Mouse (Mus musculus) stomach, embryonic 15.5 days (tissue): ENCODE data around the gene Wdr77. TPM values are rescaled to one million over a fixed set of nuclear protein-coding genes. Genes with fewer than 3 reads are reported as not detected.
"Not testable (repeated sequence)": the region's sequence is repeated elsewhere in the genome, so short reads cannot be mapped to it uniquely, and the experiment has no call there.

Experiments
- ATAC-seq: fragments of 200-750 bp; cut with Nextera tagmentation; 2 replicates; pipeline ENCODE4 v1.8.0; 2017; ENCODE audit warnings: low read depth, moderate number of reproducible peaks, moderate TSS enrichment; ENCODE audit not compliant: insufficient read depth, low FRiP score
- H3K27ac ChIP-seq: fragments of 300-500 bp; sonication (generic); 2 replicates; pipeline ENCODE4 v1.5.1; 2015; ENCODE audit warnings: mild to moderate bottlenecking, inconsistent platforms
- H3K27me3 ChIP-seq: fragments of 300-500 bp; sonication (generic); replicated peaks from 2 replicates; pipeline ENCODE4 v1.6.1; 2015; ENCODE audit warnings: inconsistent platforms
- H3K36me3 ChIP-seq: fragments of 300-500 bp; sonication (generic); 2 replicates; pipeline ENCODE4 v1.6.1; 2015; ENCODE audit warnings: inconsistent platforms
- H3K4me1 ChIP-seq: fragments of 300-500 bp; sonication (generic); 2 replicates; pipeline ENCODE4 v1.6.1; 2015; ENCODE audit warnings: inconsistent platforms
- H3K4me2 ChIP-seq: fragments of 300-500 bp; sonication (generic); 2 replicates; pipeline ENCODE4 v1.6.1; 2015; ENCODE audit warnings: mild to moderate bottlenecking, inconsistent platforms
- H3K4me3 ChIP-seq: fragments of 300-500 bp; sonication (generic); replicated peaks from 2 replicates; pipeline ENCODE4 v1.5.1; 2015; ENCODE audit warnings: inconsistent platforms
- H3K9ac ChIP-seq: fragments of 300-500 bp; sonication (generic); 2 replicates; pipeline ENCODE4 v1.6.1; 2015; ENCODE audit warnings: inconsistent platforms
- H3K9me3 ChIP-seq: fragments of 300-500 bp; sonication (generic); 2 replicates; pipeline ENCODE4 v1.6.1; 2016; ENCODE audit warnings: inconsistent platforms
- WGBS: fragments of 180-500 bp; shearing (Covaris S2); methylation state at CpG from one replicate; pipeline ENCODE4 v1.1.7; 2015; 5-methylcytosine and 5-hydroxymethylcytosine counted together
- polyA plus RNA-seq: library from polyadenylated mRNA; unstranded; fragments of >200 nt; fragmentation: Nextera tagmentation; extraction: Ambion mirVana; gene quantifications from 2 replicates; pipeline ENCODE4 v1.2.1, GENCODE M21; 2015

Wdr77 gene
- polyA plus RNA-seq, result 118 and 125 TPM in 2 replicates

DNA sequence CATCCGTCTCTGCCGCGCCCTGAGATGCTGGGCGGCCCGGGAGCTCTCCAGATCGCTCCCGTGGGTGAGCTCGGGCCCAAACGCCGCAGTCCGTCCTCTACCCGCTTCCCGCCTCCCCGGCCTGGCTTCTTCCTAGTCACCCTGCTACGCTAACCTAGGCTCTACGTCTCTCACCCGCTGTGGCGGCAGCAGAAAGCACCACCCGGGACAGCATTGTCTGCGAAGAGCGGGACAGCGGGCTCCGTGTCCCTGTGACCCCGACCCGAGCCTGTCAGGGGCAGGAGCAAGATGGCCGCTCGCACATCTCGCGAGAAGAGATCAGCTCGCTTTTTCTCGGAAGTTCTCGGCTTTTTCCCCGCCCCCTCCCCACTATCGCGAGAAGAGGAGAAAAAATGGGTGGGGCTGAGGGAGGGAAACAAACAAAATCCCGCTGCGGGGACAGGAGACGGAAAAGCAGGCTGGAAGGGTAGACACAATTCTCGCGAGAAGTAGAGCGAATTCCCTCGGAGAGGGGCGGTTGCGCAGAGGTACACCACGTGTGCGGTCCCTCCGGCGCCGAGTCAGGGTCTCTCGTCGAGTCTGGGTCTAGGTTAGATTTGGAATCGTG lies at the start of gene Wdr77:
Gene Wdr77, plus strand, starts transcription at position 396 of the 607 bp plus-strand sequence.
- Histone ChIP-seq H3K27ac (peak within 1 kb of the TSS; percentile 94), H3K36me3 (peaks cover 24% of the 10 kb centered on the region), H3K4me2 (peak within 1 kb of the TSS; percentile 72), H3K9ac (peak within 1 kb of the TSS; percentile 93), H3K9me3 (no peaks in the 10 kb centered on the region), H3K4me1 (peaks cover 19% of the 10 kb centered on the region), H3K27me3 (no peaks in the 10 kb centered on the region), H3K4me3 (peak within 1 kb of the TSS; percentile 96)
- peak; percentile 95 for ATAC-seq
- under 1% methylated on average over 52 of the region's 52 CpGs for WGBS

- 74% methylated on average over 11 of the region's 11 CpGs for WGBS
- no peak for ATAC-seq
Observed at GRCm38 (mm10) chr3:105910519-105911190, 48.5 kb upstream of the Wdr77 start.

GRCm38 (mm10) chr3:105912097-105912880 lies 46.9 kb upstream of the Wdr77 start:
- no peaks in the 10 kb centered on the region for H3K36me3 ChIP-seq
- ATAC-seq, result no peak
- no peaks in the 10 kb centered on the region for H3K27me3 ChIP-seq
- no peaks in the 10 kb centered on the region for H3K4me1 ChIP-seq
- no peaks in the 10 kb centered on the region for H3K9me3 ChIP-seq
- no peak overlapping the region for H3K27ac ChIP-seq
- H3K9ac ChIP-seq, result no peak overlapping the region
- no peak overlapping the region for H3K4me2 ChIP-seq
- no peak overlapping the region for H3K4me3 ChIP-seq
- 48% methylated on average over 9 of the region's 9 CpGs for WGBS

More at GRCm38 (mm10) chr3:105910519-105911190, 48.5 kb upstream of the Wdr77 start:
- H3K27me3 ChIP-seq, result no peaks in the 10 kb centered on the region
- H3K27ac ChIP-seq, result no peak overlapping the region
- no peak overlapping the region for H3K4me3 ChIP-seq
- H3K4me2 ChIP-seq, result no peak overlapping the region
- no peaks in the 10 kb centered on the region for H3K36me3 ChIP-seq
- H3K4me1 ChIP-seq, result no peaks in the 10 kb centered on the region
- H3K9me3 ChIP-seq, result no peaks in the 10 kb centered on the region
- no peak overlapping the region for H3K9ac ChIP-seq

GRCm38 (mm10) chr3:105913839-105914681 lies 45.1 kb upstream of the Wdr77 start:
- 35% methylated on average over 10 of the region's 10 CpGs for WGBS
- Histone ChIP-seq H3K9me3 (no peaks in the 10 kb centered on the region), H3K9ac (no peak overlapping the region), H3K27ac (peak overlapping the region; percentile 13; the same call in 1 of the 2 replicates), H3K4me3 (no peak overlapping the region), H3K4me1 (no peaks in the 10 kb centered on the region), H3K27me3 (no peaks in the 10 kb centered on the region), H3K36me3 (no peaks in the 10 kb centered on the region), H3K4me2 (peak overlapping the region; percentile 14; the same call in 1 of the 2 replicates)
- ATAC-seq, result no peak

DNA sequence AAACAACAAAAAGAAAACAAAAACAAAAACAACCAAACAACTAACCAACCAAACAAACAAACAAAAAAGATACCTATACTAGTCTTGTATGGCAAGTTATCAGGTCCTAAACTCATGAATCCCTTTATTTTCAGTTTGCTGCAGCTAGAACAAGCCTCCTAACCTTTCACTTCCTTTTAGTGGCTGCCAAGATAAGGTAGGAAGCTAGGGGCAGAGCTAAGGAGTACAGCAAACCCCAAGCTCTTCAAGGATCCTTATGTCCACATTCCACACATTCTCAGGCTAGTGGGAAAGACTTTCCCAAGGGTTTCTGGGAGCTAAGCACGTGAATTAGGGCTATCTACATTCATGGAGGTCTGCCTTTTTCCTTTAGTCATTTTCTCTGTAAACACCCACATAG lies 43.9 kb upstream of the Wdr77 start:
- no peaks in the 10 kb centered on the region for H3K9me3 ChIP-seq
- 13% methylated on average over 1 of the region's 1 CpGs for WGBS
- H3K4me2 ChIP-seq, result no peak overlapping the region
- no peak for ATAC-seq
- H3K36me3 ChIP-seq, result no peaks in the 10 kb centered on the region
- no peak overlapping the region for H3K9ac ChIP-seq
- no peaks in the 10 kb centered on the region for H3K4me1 ChIP-seq
- H3K27ac ChIP-seq, result no peak overlapping the region
- H3K27me3 ChIP-seq, result no peaks in the 10 kb centered on the region
- H3K4me3 ChIP-seq, result no peak overlapping the region

- not testable (repeated sequence) for ATAC-seq, H3K36me3 ChIP-seq, H3K9me3 ChIP-seq, H3K9ac ChIP-seq, H3K4me1 ChIP-seq, H3K27ac ChIP-seq, H3K27me3 ChIP-seq, H3K4me3 ChIP-seq, H3K4me2 ChIP-seq
Observed at GRCm38 (mm10) chr3:105916455-105916854, 42.7 kb upstream of the Wdr77 start.

GRCm38 (mm10) chr3:105917656-105918354 lies 41.4 kb upstream of the Wdr77 start:
- Histone ChIP-seq H3K9me3 (no peaks in the 10 kb centered on the region), H3K4me3 (no peak overlapping the region), H3K36me3 (no peaks in the 10 kb centered on the region), H3K4me1 (no peaks in the 10 kb centered on the region), H3K27ac (no peak overlapping the region), H3K27me3 (no peaks in the 10 kb centered on the region), H3K9ac (no peak overlapping the region), H3K4me2 (no peak overlapping the region)
- no peak for ATAC-seq
- 70% methylated on average over 10 of the region's 10 CpGs for WGBS

GRCm38 (mm10) chr3:105918355-105918745 lies 40.8 kb upstream of the Wdr77 start:
- Histone ChIP-seq H3K4me3 (no peak overlapping the region), H3K27me3 (no peaks in the 10 kb centered on the region), H3K4me1 (no peaks in the 10 kb centered on the region), H3K9me3 (no peaks in the 10 kb centered on the region), H3K9ac (no peak overlapping the region), H3K27ac (no peak overlapping the region), H3K36me3 (no peaks in the 10 kb centered on the region), H3K4me2 (no peak overlapping the region)
- ATAC-seq, result no peak
- 68% methylated on average over 3 of the region's 3 CpGs for WGBS

DNA sequence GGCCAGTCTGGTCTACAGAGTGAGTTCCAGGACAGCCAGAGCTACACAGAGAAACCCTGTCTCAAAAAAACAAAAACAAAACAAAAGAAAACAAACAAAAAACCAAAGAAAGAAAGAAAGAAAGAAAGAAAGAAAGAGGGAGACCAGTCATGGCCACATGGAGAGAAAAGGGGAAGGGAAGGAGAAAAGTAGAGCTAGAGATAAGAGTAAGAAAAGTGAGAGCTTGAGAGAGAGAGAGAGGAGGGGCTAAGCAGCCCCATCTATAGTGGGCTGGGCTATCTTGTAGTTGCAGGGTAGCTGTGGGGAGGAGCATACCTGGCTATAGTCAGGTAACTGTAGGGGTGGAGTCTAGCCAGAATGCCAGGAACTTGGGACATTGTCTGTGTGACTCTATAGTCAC lies 38.4 kb upstream of the Wdr77 start:
- H3K9me3 ChIP-seq, H3K4me2 ChIP-seq, H3K9ac ChIP-seq, H3K4me1 ChIP-seq, H3K4me3 ChIP-seq, H3K27me3 ChIP-seq, H3K36me3 ChIP-seq, ATAC-seq, H3K27ac ChIP-seq: not testable (repeated sequence)

DNA sequence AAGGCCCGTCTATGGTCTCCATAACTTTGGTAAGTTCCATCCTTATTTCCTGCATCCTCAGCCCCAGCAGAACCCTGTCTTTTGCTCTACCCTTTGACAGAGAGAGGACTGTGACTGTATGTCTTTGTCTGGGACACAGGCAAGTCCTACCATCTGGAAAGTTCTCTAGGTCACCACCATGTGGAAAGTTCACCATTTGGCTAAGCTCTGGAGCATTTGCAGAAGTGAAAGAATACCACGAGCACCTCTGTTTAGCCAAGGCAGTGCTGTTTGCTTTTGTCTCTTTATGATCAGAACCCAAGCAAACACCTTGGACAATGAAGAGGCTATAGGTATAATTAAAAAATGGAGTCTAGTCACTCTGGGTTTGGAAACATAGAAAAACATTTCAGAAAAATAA lies 37.2 kb upstream of the Wdr77 start:
- Histone ChIP-seq H3K9ac (no peak overlapping the region), H3K27me3 (no peaks in the 10 kb centered on the region), H3K9me3 (no peaks in the 10 kb centered on the region), H3K36me3 (no peaks in the 10 kb centered on the region), H3K4me2 (no peak overlapping the region), H3K4me1 (no peaks in the 10 kb centered on the region), H3K27ac (no peak overlapping the region), H3K4me3 (no peak overlapping the region)
- no peak for ATAC-seq
- WGBS, result 68% methylated on average over 2 of the region's 2 CpGs

DNA sequence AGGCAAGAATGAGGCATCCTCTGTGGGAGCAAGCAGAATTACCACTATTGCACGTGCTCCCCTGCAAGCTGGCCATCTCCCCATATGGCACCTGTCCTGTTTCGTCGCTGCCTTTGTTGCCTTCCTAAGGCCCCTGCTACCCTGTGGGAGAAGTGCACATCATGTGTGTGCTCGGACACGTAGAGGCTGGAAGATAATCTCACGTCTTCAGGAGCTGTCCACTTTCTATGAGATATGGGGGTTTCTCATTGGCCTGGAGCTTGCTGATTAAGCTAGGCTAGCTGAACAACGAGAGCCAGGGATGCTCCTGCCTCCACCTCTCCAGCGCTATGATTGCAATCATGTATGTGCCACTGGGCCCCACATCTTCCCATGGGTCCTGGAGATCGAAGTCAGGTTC lies 34.6 kb upstream of the Wdr77 start:
- no peak overlapping the region for H3K9ac ChIP-seq
- WGBS, result 72% methylated on average over 9 of the region's 9 CpGs

More for the DNA sequence above, 34.6 kb upstream of the Wdr77 start:
- ATAC-seq, result no peak
- Histone ChIP-seq H3K4me1 (no peaks in the 10 kb centered on the region), H3K9me3 (no peaks in the 10 kb centered on the region), H3K4me3 (no peak overlapping the region), H3K27ac (no peak overlapping the region), H3K27me3 (no peaks in the 10 kb centered on the region), H3K4me2 (no peak overlapping the region), H3K36me3 (no peaks in the 10 kb centered on the region)
